Mouse (Mus musculus): ENCODE measurements around the gene Igfbp7. TPM values are rescaled to one million over a fixed set of nuclear protein-coding genes. Genes with fewer than 3 reads are reported as not detected.

Gene Igfbp7
- total and polyA plus RNA-seq, 3 experiments, result 0.17 to 0.70 (median 0.35) TPM

GRCm38 (mm10) chr5:77390272-77390671, 17.6 kb downstream of the Igfbp7 start:
- dilution Hi-C loops (cut with MboI; ENCODE audit: extremely low pct_ligation_motif_present, extremely low pct_unique_long_range_greater_than_20kb, low sequenced_read_pairs) (no loop called here), in situ Hi-C loops (cut with MboI; ENCODE audit: low pct_ligation_motif_present, low pct_unique_long_range_greater_than_20kb, low sequenced_read_pairs) (no loop called here)
- Histone ChIP-seq H3K27me3 (replicated peaks) (no peaks in the 10 kb centered on the region), H3K4me2 (ENCODE audit: insufficient read depth, low read depth, poor library complexity, severe bottlenecking) (no peak overlapping the region), H3K9ac (ENCODE audit: insufficient read depth, low read depth) (no peak overlapping the region), H3K4me3 (replicated peaks in 1 of 3; ENCODE audit: low read depth in 2 of 3, low read length in 2 of 3, poor library complexity in 1 of 3) (no peak overlapping the region), H3K9me3 (replicated peaks; ENCODE audit: low read length) (no peaks in the 10 kb centered on the region), H3K79me2 (replicated peaks; ENCODE audit: control insufficient read depth, extremely low read depth, insufficient read depth, poor library complexity, severe bottlenecking) (no peaks in the 10 kb centered on the region), H3K36me3 (replicated peaks in 1 of 2; ENCODE audit: control insufficient read depth in 1 of 2, insufficient read depth in 1 of 2, low read length in 1 of 2) (no peaks in the 10 kb centered on the region), H3K4me1 (ENCODE audit: control insufficient read depth in 1 of 2, insufficient read depth in 2 of 2) (peaks cover 18 to 28% of the 10 kb centered on the region in 2 experiments), H3K27ac (ENCODE audit: insufficient read depth, low read depth) (no peak overlapping the region)
- DNase-seq (ENCODE audit: extremely low read depth), result no peak
- no peak for TF ChIP-seq E2F4 (IDR thresholded peaks at IDR 0.05; ENCODE audit: insufficient replicate concordance, low read depth, low read length)
- no peak for TF ChIP-seq SMC3 (IDR thresholded peaks at IDR 0.05; ENCODE audit: low read depth, low read length)
- TF ChIP-seq SIN3A (IDR thresholded peaks at IDR 0.05; ENCODE audit: low read length), result no peak
- TF ChIP-seq MEF2A (IDR thresholded peaks at IDR 0.05; ENCODE audit: borderline replicate concordance, low read depth, low read length), result no peak

- H3K4me2 ChIP-seq (ENCODE audit: insufficient read depth, low read depth, poor library complexity, severe bottlenecking), result no peak overlapping the region
- H3K4me1 ChIP-seq (ENCODE audit: control insufficient read depth in 1 of 2, insufficient read depth in 2 of 2), result peaks cover 25 to 47% of the 10 kb centered on the region in 2 experiments
- in situ Hi-C loops (cut with MboI; ENCODE audit: low pct_ligation_motif_present, low pct_unique_long_range_greater_than_20kb, low sequenced_read_pairs) (no loop called here), dilution Hi-C loops (cut with MboI; ENCODE audit: extremely low pct_ligation_motif_present, extremely low pct_unique_long_range_greater_than_20kb, low sequenced_read_pairs) (no loop called here)
- no peak overlapping the region for H3K27ac ChIP-seq (ENCODE audit: insufficient read depth, low read depth)
- no peak for DNase-seq (ENCODE audit: extremely low read depth)
- H3K9me3 ChIP-seq (replicated peaks; ENCODE audit: low read length), result no peaks in the 10 kb centered on the region
- no peaks in the 10 kb centered on the region for H3K36me3 ChIP-seq (replicated peaks in 1 of 2; ENCODE audit: control insufficient read depth in 1 of 2, insufficient read depth in 1 of 2, low read length in 1 of 2)
- TF ChIP-seq PAX5 (IDR thresholded peaks at IDR 0.05; ENCODE audit: low read length) (no peak), MAX (IDR thresholded peaks at IDR 0.05; ENCODE audit: low read length) (no peak), BHLHE40 (IDR thresholded peaks at IDR 0.05; ENCODE audit: low read depth, low read length) (no peak), ELF1 (IDR thresholded peaks at IDR 0.05; ENCODE audit: low read depth, low read length) (no peak), POLR2AphosphoS2 (IDR thresholded peaks at IDR 0.05; ENCODE audit: low read depth, low read length) (no peak), POLR2A (IDR thresholded peaks at IDR 0.05; ENCODE audit: low read depth, low read length) (no peak), ZC3H11A (IDR thresholded peaks at IDR 0.05; ENCODE audit: low read depth, low read length) (no peak), SIN3A (IDR thresholded peaks at IDR 0.05; ENCODE audit: low read length) (no peak), MAZ (IDR thresholded peaks at IDR 0.05; ENCODE audit: low read depth, low read length) (no peak), RCOR1 (conservative IDR thresholded peaks at IDR 0.05; ENCODE audit: low read depth, low read length) (no peak), KAT2A (IDR thresholded peaks at IDR 0.05; ENCODE audit: insufficient replicate concordance, low read length) (no peak), ZMIZ1 (IDR thresholded peaks at IDR 0.05; ENCODE audit: low read depth, low read length) (no peak), GABPA (IDR thresholded peaks at IDR 0.05; ENCODE audit: insufficient replicate concordance, low read depth, low read length) (no peak), JUN (IDR thresholded peaks at IDR 0.05; ENCODE audit: insufficient read depth, low read depth, low read length) (no peak), E2F4 (IDR thresholded peaks at IDR 0.05; ENCODE audit: insufficient replicate concordance, low read depth, low read length) (no peak)
- H3K9ac ChIP-seq (ENCODE audit: insufficient read depth, low read depth), result no peak overlapping the region
- H3K4me3 ChIP-seq (replicated peaks in 1 of 3; ENCODE audit: low read depth in 2 of 3, low read length in 2 of 3, poor library complexity in 1 of 3), result no peak overlapping the region
- no peaks in the 10 kb centered on the region for H3K79me2 ChIP-seq (replicated peaks; ENCODE audit: control insufficient read depth, extremely low read depth, insufficient read depth, poor library complexity, severe bottlenecking)
- H3K27me3 ChIP-seq (replicated peaks), result no peaks in the 10 kb centered on the region
Measured at GRCm38 (mm10) chr5:77388359-77388758, 19.5 kb downstream of the Igfbp7 start.

All from CH12.LX (cell line).